Mouse (Mus musculus) MEL-GATA-1-ER (cell line): ENCODE data around the gene Eif4e2.
A peak's percentile ranks its signal among the peaks of the same experiment; 100 is the strongest.

ENCODE experiments used
- DNase-seq: peaks from one replicate; pipeline ENCODE4 v3.0.0-alpha.2; 2012; ENCODE audit warnings: low read depth; ENCODE audit errors: extremely low read depth

Eif4e2 gene

GRCm38 (mm10) chr1:87259316-87259715, 45.6 kb downstream of the Eif4e2 start:
- no peak for DNase-seq

GRCm38 (mm10) chr1:87263257-87263656, 49.5 kb downstream of the Eif4e2 start:
- DNase-seq, result no peak

GRCm38 (mm10) chr1:87263796-87264133, 50.1 kb downstream of the Eif4e2 start:
- DNase-seq, result no peak

GRCm38 (mm10) chr1:87264134-87265006, 50.7 kb downstream of the Eif4e2 start, which contains the start of gene Efhd1:
Gene Efhd1 (plus strand): TSS chr1:87264363.
- no peak for DNase-seq

GRCm38 (mm10) chr1:87265200-87265599, 51.5 kb downstream of the Eif4e2 start:
- no peak for DNase-seq

GRCm38 (mm10) chr1:87266296-87267090, 52.8 kb downstream of the Eif4e2 start:
- no peak for DNase-seq

- no peak for DNase-seq
Measured at GRCm38 (mm10) chr1:87270204-87270603, 56.5 kb downstream of the Eif4e2 start.

- DNase-seq, result no peak
Measured at GRCm38 (mm10) chr1:87270641-87271467, 57.1 kb downstream of the Eif4e2 start.

GRCm38 (mm10) chr1:87271596-87271995, 57.9 kb downstream of the Eif4e2 start:
- DNase-seq, result no peak

- no peak for DNase-seq
Measured at GRCm38 (mm10) chr1:87272462-87272861, 58.7 kb downstream of the Eif4e2 start.

GRCm38 (mm10) chr1:87273514-87273942, 59.8 kb downstream of the Eif4e2 start:
- DNase-seq, result no peak

GRCm38 (mm10) chr1:87274134-87274533, 60.4 kb downstream of the Eif4e2 start:
- DNase-seq, result no peak

- DNase-seq, result no peak
Measured at GRCm38 (mm10) chr1:87275151-87275550, 61.4 kb downstream of the Eif4e2 start.

GRCm38 (mm10) chr1:87276056-87276455, 62.3 kb downstream of the Eif4e2 start:
- DNase-seq, result no peak

GRCm38 (mm10) chr1:87280281-87280680, 66.6 kb downstream of the Eif4e2 start:
- no peak for DNase-seq

GRCm38 (mm10) chr1:87281599-87282412, 68.1 kb downstream of the Eif4e2 start:
- peak; percentile 34 for DNase-seq

GRCm38 (mm10) chr1:87282413-87282788, 68.7 kb downstream of the Eif4e2 start:
- no peak for DNase-seq

- DNase-seq, result no peak
Measured at GRCm38 (mm10) chr1:87283410-87283960, 69.8 kb downstream of the Eif4e2 start.

GRCm38 (mm10) chr1:87287105-87287504, 73.4 kb downstream of the Eif4e2 start:
- no peak for DNase-seq
